Mouse (Mus musculus) cerebellum, postnatal 4 days (tissue): Measurements from ENCODE around the gene Rgs6.

Experiments used
- DNase-seq, 2 experiments: peaks; one replicate each; pipeline ENCODE4 v3.0.0; 2022; ENCODE audit warnings: low spot score in 2 of 2, mixed read lengths in 1 of 2

Rgs6 gene

DNA sequence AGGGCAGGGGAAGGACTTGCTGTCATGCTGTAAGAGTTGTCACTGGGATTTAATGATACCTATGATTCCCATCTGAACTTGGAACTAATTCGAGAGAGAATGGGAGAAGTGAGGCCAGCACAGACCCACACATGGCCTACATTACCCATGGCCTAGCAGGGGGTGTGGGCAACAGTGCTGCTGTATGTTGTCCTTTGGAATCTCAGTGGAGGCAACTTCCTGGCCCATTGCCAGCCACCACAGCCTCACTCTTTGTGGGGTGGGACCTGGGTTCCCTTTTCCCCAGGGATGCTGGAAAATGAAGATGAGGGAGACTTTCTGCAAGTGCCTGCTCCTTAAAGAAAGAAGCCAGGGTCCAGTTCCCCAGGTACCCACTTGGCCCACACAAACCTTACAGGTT lies 383.1 kb downstream of the Rgs6 start:
- DNase-seq = no peak

DNA sequence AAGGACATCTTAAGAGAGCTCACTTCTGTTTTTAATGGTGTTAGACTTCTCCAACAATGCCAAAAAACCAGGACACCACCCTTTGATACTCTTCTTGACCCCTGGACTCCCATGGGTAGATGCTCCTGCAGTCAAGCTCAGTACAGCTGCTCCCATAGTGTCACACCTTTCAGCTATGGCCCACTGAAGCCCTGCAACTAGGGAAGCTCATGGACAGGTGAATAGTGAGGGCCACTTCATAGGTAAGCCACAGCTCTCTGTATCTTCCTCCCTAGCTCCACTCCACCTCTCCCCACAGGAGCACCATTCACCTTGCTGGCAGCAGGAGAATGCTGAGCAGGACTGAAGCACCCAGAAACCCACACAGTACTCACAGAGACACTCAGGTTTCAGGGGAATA lies 384.6 kb downstream of the Rgs6 start:
- no peak for DNase-seq

DNA sequence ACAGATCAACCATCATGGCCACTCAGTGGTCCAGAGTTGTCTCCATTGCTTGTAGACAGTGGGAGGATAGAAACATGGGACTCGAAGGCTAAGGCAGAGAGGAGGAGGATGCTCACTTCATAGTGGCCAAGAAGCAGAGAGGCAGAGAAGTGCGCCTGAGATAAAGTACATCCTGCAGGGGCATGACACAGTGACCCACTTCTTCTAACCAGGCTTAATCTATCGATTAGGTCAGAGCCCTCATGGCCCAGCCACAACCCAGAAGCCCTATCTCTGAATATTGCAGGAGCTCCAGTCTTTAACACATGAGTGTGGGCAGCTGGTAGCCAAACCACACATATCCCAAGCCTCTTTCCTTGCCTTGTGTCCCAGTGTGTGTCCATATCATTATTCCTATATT lies 385.7 kb downstream of the Rgs6 start:
- no peak for DNase-seq

DNA sequence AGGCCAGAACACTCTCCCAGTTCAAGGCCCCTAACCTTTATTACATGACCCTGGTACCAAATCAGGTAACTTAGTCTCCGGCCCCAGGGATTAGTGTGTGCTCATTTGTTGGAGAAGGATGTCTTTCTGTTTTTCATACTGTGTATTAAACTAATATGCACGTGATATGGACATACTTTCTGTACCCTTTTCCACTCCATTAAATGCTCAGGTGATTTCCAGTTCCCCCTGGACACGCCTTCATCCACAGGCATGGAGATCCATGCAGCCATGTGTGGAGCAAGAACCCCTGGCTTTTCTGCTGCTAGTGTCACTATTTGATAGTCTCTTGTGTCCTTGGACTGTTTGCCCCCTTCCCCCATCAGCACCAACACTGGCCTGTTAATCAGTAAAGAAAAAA lies 390.2 kb downstream of the Rgs6 start:
- no peak for DNase-seq

DNA sequence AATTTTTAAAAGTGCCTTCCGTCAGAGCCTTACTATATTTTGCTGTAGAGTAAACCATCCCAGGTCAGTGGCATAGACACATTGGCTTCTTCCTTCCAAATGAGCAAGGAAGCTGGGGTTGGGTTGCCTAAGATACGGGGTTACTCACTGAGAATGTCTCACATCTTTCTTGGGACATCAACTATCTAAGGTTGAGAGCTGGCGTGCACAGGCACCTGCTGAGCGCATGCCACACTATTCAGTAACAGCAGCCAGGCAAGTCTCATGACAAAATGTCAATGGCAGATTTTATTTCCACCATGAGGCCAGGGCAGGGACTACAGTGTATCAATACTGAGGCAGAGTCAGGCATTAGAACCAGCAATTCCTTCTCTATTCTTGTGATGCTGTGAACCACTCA lies 394.6 kb downstream of the Rgs6 start:
- no peak for DNase-seq

DNA sequence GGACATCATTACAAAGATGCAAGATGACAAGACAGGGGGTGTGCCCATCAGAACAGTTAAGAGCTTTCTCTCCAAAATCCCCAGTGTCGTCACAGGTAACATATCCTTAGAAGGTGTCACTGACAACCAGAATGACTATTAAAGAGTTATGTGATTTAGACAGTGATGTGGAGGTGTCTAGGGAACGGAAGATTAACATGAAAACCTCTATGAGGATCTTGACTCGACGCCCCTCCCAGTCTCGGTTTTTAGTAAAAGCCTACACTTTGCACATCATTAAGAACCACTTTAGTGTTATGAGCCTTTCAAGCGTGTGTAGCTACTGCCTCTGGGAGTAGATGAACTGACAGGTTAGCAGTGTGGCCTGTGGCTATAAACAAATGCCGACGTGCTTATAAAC lies 397.2 kb downstream of the Rgs6 start:
- no peak for DNase-seq

DNA sequence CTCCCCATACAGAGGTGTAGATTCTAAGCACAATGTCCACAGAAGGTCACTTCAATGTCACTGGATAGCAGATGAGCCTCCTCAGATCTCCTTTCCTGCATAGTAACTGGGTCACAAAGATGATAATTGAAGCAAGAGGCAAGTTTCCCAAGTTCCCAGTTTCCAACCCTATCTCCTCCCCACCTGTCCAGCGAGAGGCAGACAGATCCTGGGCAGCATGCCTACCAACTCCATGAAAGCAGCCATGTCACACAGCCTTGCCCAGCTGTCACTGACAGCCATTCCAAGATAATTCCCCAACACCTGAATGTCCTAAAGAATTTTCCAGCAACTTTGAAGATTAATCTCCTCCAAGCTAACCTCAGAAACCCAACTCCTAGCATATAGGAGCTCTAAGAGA lies 399.6 kb downstream of the Rgs6 start:
- no peak for DNase-seq

DNA sequence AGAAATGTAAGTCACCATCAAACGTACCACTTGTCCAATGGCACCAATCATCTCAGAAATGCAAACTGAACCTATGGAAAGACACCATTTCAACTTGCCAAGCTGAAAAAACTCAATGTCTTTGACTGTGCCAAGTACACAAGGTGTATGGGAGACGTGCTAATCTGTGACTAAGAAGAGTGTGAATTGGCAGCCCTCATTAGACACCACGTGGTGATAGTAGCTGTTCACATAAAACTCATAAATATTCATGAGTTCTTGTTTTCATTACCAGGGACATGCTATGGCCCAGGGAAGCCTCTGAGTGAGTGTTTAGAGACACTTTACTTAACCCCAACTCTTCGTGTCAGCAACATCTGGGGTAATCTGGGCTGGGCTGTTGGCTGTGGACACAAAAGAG lies 405.8 kb downstream of the Rgs6 start:
- DNase-seq = no peak

DNA sequence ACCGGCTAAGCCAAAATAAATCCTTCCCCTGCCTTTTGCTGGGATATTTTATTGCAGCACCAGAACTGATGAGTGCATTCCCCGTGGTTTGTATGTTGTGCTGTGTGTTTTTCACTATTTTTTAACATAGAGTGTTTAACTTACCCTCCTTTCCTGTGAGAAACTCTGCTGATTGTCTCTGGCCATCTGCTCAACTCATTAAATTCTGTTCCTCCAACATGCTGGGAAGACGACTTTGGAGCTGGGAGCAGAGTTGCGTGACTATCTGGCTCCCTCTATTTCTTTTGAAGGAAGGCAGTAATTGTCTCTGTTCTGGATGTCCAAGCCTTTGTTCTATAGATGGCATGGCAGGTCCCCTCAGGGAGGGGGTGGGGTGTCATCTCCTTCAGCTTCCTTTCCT lies 408.7 kb downstream of the Rgs6 start:
- no peak for DNase-seq

DNA sequence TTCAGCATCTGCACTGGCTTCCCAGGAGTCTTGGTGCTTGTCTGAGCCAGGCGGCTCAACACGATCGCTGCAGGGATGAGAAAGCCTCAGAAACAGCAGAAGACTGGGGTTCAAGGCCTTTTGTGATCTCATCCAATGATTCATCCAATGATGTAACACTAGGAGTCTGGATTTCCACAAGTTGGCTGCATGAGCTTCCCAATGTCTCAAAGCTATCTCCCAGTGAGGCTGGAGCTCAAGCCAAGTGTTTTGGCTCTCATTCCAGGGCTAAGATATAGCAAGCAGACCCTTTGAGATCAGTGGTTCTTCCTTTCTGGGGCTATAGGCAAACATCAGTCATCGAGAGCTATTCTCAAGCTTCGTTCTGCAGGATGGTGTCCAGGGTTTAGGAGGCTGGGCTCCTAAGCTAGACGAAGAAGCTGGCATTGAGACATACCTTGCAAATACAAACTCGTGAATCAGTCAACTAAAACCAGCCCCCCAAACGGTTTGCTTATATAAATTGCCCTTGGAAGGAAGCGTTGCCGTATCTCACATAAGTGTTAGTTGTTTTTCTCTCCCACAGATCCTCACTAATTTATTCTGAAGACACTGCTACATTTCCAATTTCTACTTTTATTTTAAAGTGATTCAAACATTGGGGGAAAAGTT lies 410.7 kb downstream of the Rgs6 start:
- DNase-seq = no peak

DNA sequence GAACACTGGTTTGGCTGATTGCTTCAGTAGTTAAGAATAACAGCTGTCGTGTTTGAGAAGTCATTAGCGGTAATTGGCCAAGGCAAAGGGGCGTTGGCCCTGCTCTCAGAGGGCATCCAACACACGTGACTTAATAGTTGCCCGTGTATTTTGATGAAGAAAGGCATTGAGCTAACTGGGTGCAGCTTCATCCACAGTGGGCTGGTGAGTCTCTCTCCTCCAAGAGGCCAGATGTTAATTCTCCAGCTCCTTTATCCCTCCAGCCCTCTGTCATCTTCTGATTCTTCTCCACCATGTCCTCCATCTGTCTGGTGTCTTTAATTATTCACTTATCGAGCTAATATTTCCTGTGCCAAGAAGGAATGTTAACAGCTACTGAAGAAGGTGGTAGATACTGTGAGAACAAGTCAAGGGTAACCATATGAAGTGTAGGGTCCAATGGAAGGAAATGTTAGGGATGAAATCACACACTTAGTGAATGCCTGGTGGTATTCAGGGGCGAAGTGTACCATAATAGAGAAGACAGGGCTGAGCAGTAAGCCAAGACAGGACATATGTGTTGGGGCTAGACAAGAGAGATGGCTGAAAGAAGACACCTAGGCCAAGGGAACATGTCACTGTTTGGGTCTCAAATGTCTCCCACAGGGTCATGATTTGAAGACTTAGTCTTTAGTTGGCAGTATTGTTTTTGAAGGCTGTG lies 411.4 kb downstream of the Rgs6 start:
- no peak for DNase-seq

DNA sequence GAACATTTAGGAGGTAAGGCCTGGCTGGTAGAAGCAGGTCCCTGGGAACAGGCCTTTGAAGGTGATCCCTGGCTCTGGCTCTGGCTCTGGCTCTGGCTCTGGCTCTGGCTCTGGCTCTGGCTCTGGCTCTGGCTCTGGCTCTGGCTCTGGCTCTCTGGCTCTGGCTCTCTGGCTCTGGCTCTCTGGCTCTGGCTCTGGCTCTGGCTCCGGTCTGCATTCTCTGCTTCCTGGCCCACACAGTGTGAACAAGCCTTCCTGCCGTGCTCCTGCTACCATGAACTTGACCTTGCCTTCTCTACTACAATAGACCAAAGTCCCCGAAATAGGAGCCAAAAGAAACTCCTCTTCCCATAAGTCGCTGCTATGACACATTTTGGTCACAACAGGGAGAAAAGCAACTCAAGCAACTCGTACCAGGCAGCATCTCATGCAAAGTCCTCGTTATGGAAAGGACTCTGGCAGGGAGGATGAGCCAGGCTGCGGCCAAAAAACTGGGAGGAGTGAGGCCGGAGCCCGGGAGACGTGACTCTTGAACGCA lies 412.0 kb downstream of the Rgs6 start:
- DNase-seq = no peak

DNA sequence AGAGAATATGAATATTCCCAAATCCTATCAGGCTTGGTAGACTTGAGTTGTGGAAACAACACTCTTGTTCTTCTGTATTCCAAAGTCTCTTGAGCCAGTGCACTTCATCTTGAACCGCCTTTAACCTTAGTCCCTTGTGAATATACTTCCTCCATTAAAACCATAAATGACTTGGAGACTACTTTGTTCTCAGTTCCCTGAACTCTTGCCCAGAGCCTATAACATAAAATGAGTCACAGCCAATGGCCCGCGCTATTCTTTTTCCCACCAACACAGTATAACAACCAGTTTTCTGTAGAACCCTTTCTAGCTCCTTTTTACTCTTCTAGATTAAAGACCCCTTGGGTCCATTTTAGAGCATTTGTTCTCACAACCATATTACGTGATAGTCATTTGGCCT lies 412.9 kb downstream of the Rgs6 start:
- DNase-seq = no peak

DNA sequence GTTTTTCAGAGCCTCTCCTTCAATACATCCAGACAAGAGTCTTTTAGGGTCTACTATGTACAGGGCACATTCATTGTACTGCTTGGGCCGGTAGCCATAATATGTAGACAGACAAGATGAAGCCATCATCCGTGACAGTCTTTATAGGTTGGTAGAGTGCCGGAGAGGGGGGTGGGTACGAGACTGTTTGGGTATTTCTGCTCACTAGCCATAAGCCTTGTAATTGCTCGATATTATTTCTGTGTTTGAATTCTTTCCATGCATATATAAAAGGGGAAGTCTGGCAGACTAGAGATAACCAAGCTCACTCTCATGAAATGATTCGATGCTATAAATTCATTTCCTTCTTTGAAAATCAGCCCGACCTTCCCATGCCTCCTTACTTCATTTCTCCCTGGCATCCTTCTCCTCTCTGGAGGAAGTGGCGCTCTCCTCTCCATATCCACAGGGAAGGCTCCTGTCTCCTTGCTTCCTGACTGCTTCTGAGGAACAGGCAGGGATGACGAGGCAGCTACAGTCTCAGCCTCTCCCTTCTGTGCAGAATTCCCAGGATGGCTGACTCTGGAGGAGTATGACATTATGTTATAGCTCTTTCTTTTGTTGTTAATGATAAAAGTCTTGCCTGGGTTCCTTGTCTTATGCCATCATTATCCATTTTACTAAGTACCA lies 416.1 kb downstream of the Rgs6 start:
- no peak for DNase-seq

DNA sequence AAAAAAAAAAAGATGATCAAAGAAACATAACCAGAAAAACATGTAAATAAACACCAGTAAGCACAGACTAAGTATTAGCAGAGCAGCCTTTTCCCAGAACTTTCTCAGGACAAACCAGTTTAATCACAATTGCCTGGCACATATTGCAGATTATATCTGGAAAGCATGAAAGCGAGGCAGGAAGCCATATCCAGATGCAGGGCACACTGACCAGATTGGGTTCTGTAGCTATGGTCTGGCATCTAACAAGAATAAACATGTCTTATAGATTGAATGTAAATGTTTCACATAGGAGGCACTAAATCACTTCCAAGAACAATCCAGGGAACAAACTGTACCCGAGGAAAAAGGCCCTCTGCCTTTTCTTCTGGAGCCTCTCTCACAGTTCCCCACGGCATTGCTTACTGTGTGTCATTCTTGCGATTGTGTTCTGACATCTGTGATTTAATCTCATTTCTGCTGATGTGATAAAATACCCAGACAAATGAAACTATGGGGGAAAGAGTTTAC lies 423.0 kb downstream of the Rgs6 start:
- DNase-seq = no peak

DNA sequence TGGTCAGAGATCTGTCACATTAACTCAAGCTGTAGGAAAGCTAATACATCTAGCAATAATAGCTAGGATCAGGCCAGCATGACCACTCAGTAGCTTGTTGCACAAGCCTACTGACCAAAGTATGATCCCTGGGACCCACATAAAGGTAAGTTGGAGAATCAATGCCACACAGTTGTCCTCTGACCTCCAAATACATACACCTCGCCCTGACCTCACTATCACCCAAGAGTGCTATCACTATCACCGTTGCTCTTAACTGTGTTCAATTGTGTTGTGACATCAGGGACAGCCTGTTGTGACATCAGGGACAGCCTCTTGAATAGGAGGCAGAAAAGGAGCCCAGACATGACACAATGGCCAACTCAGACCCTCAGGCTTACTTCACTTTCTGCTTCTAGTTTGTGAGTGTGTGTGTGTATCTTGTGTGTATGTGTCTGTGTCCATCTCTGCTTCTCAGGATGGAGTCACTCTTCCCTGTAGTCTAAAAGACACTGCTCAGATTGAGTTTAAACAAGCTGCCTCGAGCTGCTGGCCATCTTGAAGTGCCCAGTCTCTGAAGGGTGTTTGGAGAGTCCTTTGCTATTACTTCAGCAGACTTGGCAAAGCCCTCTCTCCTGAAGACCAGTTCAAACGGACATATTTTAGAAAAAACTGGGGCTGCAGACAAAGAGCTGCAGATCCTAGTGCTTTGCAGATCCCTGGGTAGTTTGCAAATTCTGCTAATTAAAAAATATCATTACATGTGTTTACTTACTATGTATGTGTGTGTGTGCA lies 426.0 kb downstream of the Rgs6 start:
- no peak for DNase-seq

DNA sequence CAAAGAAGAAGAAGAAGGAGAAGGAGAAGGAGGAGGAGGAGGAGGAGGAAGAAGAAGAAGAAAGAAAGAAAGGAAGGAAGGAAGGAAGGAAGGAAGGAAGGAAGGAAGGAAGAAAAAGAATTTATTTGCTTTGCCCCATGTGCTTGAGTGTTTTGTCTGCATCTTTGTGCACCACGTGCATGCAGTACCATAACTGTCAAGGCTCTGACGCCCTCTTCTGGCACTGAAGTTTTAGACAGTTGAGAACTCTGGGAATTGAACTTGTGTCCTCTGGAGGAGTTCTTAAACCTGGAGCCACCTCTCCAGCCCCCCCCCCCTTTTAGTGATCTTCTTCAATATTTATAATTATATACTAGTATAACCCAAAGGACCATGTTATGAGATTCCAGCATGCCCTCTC lies 426.8 kb downstream of the Rgs6 start:
- no peak for DNase-seq

DNA sequence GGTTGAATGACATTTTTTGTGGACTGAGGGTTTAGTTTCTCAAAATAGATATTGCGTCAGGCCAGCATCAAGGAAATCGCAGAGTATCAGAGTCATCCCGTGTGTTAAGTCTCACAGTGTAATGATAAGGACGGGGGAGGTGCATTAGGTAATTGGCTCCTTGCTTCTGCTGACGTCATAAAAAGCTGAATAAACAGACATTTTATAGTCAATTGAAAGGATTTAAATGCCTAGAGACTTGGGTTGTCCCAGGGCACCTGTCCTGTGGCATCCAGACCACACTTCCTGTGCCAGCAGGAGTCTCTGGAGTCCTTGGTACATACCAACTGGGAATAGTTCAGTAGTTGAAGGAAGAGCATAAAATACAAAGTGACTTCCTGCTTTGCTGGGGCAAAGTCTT lies 427.3 kb downstream of the Rgs6 start:
- no peak for DNase-seq

DNA sequence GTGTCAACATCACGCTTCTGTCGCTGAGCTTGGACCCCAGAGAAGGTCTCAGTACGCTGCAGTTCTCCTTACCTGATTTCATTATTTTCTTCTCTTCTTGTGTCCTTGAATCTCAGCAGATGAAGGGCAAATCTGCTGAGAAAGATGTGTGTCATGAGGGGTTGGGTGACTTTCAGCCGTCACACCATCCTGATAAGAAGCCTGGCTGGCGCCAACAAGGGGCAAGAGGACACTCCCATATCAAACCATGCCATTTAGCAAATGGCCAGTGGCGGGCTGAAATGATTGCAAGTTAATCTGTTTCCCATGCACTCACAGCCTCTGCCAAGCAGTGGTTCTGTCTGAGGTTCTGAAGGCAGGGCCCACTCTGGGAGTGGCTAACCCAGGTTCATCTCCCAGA lies 428.4 kb downstream of the Rgs6 start:
- DNase-seq = no peak

DNA sequence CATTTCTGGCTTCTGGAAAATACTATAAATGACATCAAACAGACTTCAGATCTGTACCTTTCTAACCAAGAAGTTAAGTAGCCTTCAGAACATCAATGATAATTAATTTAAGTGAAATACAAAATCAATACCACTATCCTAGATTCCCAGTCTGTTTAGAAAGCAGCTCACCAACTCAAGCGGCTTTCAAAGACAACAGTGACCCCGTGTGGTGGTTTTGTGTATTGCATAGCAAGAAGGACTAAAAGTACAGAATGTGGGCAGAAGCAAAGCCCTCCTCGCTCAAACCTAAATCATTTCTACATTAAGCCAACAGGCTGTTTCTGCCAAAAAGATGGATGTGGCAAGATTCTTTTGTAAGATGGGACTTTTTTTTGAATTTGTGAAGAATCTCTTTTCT lies 429.9 kb downstream of the Rgs6 start:
- DNase-seq = peak; percentile 83 to 90

DNA sequence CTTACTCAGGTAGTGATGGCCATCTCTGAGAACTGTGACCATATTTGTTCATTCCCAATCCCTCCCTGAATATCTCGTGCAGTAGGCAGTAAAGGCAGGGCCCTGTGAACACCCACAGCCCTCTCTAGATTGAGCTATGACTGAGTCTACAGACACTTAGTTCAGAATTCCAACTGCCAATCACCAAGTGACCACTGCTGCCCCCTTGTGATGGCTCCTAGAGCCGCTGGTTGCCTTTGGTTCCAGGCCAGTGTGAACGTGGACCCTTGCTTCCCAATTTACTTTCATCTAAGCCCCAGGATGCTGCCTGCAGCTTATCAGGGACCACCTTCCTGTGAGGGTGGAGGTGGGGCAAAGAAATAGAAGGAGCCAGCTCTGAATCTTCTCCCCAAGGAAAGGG lies 438.9 kb downstream of the Rgs6 start:
- no peak for DNase-seq

DNA sequence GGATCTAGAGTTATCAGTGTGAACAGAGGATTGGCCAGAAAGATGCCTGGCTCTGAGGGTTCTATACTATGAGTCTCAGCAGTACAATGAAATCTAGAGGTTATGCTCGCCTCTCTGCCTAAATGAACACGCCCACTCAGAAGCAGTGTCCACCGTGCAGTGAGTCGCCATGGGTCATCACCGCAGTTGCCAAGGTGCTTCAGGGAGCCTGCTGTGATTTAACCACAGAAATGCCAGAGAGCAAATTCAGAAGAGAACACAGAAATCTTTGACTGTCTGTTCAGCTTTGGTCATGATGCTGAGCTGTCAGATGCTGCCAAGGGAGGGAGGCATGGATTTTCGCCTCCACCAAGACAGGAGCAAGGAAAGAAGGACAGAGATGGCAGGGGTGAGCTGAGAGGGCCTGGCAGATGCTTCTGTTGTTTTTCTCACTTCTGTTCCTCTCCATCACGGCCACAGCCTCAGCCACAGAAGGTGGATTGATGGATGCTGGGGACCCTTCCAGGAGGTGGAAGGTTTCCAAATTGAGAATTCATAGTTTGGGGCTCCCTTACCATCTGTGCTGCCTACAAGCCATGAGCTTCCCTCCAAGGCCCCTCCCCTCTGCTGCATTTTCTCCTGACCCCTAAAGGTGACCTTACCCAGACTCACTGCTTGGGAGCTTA lies 445.2 kb downstream of the Rgs6 start:
- no peak for DNase-seq
